Mouse (Mus musculus): ENCODE measurements around the gene Nav2. TPM values are rescaled to one million over a fixed set of nuclear protein-coding genes. Genes with fewer than 3 reads are reported as not detected.

Nav2 gene
- total RNA-seq, 2 experiments from 2014 or later: 26.1 to 38.7 TPM

GRCm38 (mm10) chr7:49185991-49186390 lies 277.5 kb downstream of the Nav2 start:
- no peak for ATAC-seq (replicated peaks; ENCODE audit: poor library complexity, severe bottlenecking)

- no peak for ATAC-seq (replicated peaks; ENCODE audit: poor library complexity, severe bottlenecking)
Observed at GRCm38 (mm10) chr7:49189364-49189763, 280.8 kb downstream of the Nav2 start.

GRCm38 (mm10) chr7:49190231-49190985 lies 281.9 kb downstream of the Nav2 start:
- peak; percentile 70 for ATAC-seq (replicated peaks; ENCODE audit: poor library complexity, severe bottlenecking)

GRCm38 (mm10) chr7:49191081-49191678 lies 282.7 kb downstream of the Nav2 start:
- no peak for ATAC-seq (replicated peaks; ENCODE audit: poor library complexity, severe bottlenecking)

- no peak for ATAC-seq (replicated peaks; ENCODE audit: poor library complexity, severe bottlenecking)
Observed at GRCm38 (mm10) chr7:49192061-49192695, 283.7 kb downstream of the Nav2 start.

- no peak for ATAC-seq (replicated peaks; ENCODE audit: poor library complexity, severe bottlenecking)
Observed at GRCm38 (mm10) chr7:49195711-49196147, 287.2 kb downstream of the Nav2 start.

- no peak for ATAC-seq (replicated peaks; ENCODE audit: poor library complexity, severe bottlenecking)
Observed at GRCm38 (mm10) chr7:49199366-49199765, 290.9 kb downstream of the Nav2 start.

- ATAC-seq (replicated peaks; ENCODE audit: poor library complexity, severe bottlenecking): no peak
Observed at GRCm38 (mm10) chr7:49200270-49200669, 291.8 kb downstream of the Nav2 start.

- ATAC-seq (replicated peaks; ENCODE audit: poor library complexity, severe bottlenecking): no peak
Observed at GRCm38 (mm10) chr7:49202971-49203370, 294.5 kb downstream of the Nav2 start.

GRCm38 (mm10) chr7:49204856-49205255 lies 296.3 kb downstream of the Nav2 start:
- no peak for ATAC-seq (replicated peaks; ENCODE audit: poor library complexity, severe bottlenecking)

GRCm38 (mm10) chr7:49205551-49205950 lies 297.0 kb downstream of the Nav2 start:
- ATAC-seq (replicated peaks; ENCODE audit: poor library complexity, severe bottlenecking): no peak

- ATAC-seq (replicated peaks; ENCODE audit: poor library complexity, severe bottlenecking): no peak
Observed at GRCm38 (mm10) chr7:49206775-49207676, 298.5 kb downstream of the Nav2 start.

- ATAC-seq (replicated peaks; ENCODE audit: poor library complexity, severe bottlenecking): no peak
Observed at GRCm38 (mm10) chr7:49209526-49209925, 301.0 kb downstream of the Nav2 start.

GRCm38 (mm10) chr7:49210721-49211120 lies 302.2 kb downstream of the Nav2 start:
- no peak for ATAC-seq (replicated peaks; ENCODE audit: poor library complexity, severe bottlenecking)

GRCm38 (mm10) chr7:49213011-49213410 lies 304.5 kb downstream of the Nav2 start:
- ATAC-seq (replicated peaks; ENCODE audit: poor library complexity, severe bottlenecking): no peak

- ATAC-seq (replicated peaks; ENCODE audit: poor library complexity, severe bottlenecking): no peak
Observed at GRCm38 (mm10) chr7:49217786-49218185, 309.3 kb downstream of the Nav2 start.

GRCm38 (mm10) chr7:49225741-49226140 lies 317.2 kb downstream of the Nav2 start:
- no peak for ATAC-seq (replicated peaks; ENCODE audit: poor library complexity, severe bottlenecking)

GRCm38 (mm10) chr7:49232969-49233368 lies 324.5 kb downstream of the Nav2 start:
- ATAC-seq (replicated peaks; ENCODE audit: poor library complexity, severe bottlenecking): no peak

GRCm38 (mm10) chr7:49234288-49234687 lies 325.8 kb downstream of the Nav2 start:
- no peak for ATAC-seq (replicated peaks; ENCODE audit: poor library complexity, severe bottlenecking)

GRCm38 (mm10) chr7:49235271-49235681 lies 326.8 kb downstream of the Nav2 start:
- ATAC-seq (replicated peaks; ENCODE audit: poor library complexity, severe bottlenecking): no peak

Data from granulocyte monocyte progenitor cell, adult 5-6 weeks (primary cell).